29 mouse cellular contexts compared by ENCODE assay signal in genomic region chr7:83780026-83780425, GRCm38 (mm10). TPM values are rescaled to one million over a fixed set of nuclear protein-coding genes. Genes with fewer than 3 reads are reported as not detected.
DNase-seq lines count a peak whose midpoint lies in the region; ATAC-seq and TF ChIP-seq lines count a peak whose summit lies in the region.
"Had no signal": no experiment of that assay in that cellular context is flagged by ENCODE, and none has a peak within 500 bp of the region (broad histone marks: within the 10 kb centered on the region; RNA-seq: fewer than 3 reads in every experiment).

No protein-coding gene starts in this region.

- no peak overlapping the region for H3K4me3 ChIP-seq in limb, embryonic 14.5 days (replicated peaks; ENCODE audit: low read length)
- H3K4me3 ChIP-seq in limb, embryonic 10.5 days: no peak overlapping the region
- H3K4me3 ChIP-seq in kidney, embryonic 16.5 days (ENCODE audit: low read length): no peak overlapping the region
- H3K4me3 ChIP-seq: embryonic facial prominence, embryonic 13.5 days; forebrain, embryonic 10.5 days; heart, embryonic 10.5 days; hindbrain, embryonic 15.5 days; limb, embryonic 15.5 days; liver, embryonic 13.5 days had no signal

- no peaks in the 10 kb centered on the region for H3K27me3 ChIP-seq in limb, embryonic 14.5 days (ENCODE audit: control insufficient read depth, insufficient read depth, low read length)
- no peaks in the 10 kb centered on the region for H3K27me3 ChIP-seq in limb, embryonic 10.5 days (ENCODE audit: low read depth, poor library complexity, severe bottlenecking)
- no peaks in the 10 kb centered on the region for H3K27me3 ChIP-seq in kidney, embryonic 16.5 days (ENCODE audit: insufficient read depth, low read length)
- H3K27me3 ChIP-seq: embryonic facial prominence, embryonic 13.5 days; hindbrain, embryonic 15.5 days; limb, embryonic 15.5 days; liver, embryonic 13.5 days had no signal

- H3K4me2 ChIP-seq in limb, embryonic 14.5 days (replicated peaks; ENCODE audit: low read depth, low read length, severe bottlenecking): no peak overlapping the region
- H3K4me2 ChIP-seq in kidney, embryonic 16.5 days (replicated peaks; ENCODE audit: low read depth, low read length): no peak overlapping the region
- H3K4me2 ChIP-seq: embryonic facial prominence, embryonic 13.5 days; hindbrain, embryonic 15.5 days; limb, embryonic 15.5 days; liver, embryonic 13.5 days had no signal

- H3K9me3 ChIP-seq in limb, embryonic 14.5 days (ENCODE audit: control insufficient read depth, low read length): no peaks in the 10 kb centered on the region
- H3K9me3 ChIP-seq in limb, embryonic 10.5 days (replicated peaks): no peaks in the 10 kb centered on the region
- H3K9me3 ChIP-seq in kidney, embryonic 16.5 days (ENCODE audit: low read length): no peaks in the 10 kb centered on the region
- H3K9me3 ChIP-seq: embryonic facial prominence, embryonic 13.5 days; forebrain, embryonic 10.5 days; heart, embryonic 10.5 days; hindbrain, embryonic 15.5 days; limb, embryonic 15.5 days; liver, embryonic 13.5 days had no signal

- no peak for TF ChIP-seq POLR2A in limb, embryonic 14.5 days (IDR thresholded peaks at IDR 0.05; ENCODE audit: borderline replicate concordance, extremely low read depth, insufficient read depth, insufficient read length)

- no peaks in the 10 kb centered on the region for H3K36me3 ChIP-seq in limb, embryonic 14.5 days (ENCODE audit: control insufficient read depth, insufficient read depth, low read length)
- H3K36me3 ChIP-seq in limb, embryonic 10.5 days: no peaks in the 10 kb centered on the region
- no peaks in the 10 kb centered on the region for H3K36me3 ChIP-seq in kidney, embryonic 16.5 days (ENCODE audit: insufficient read depth, low read length)
- H3K36me3 ChIP-seq: embryonic facial prominence, embryonic 13.5 days; forebrain, embryonic 10.5 days; heart, embryonic 10.5 days; hindbrain, embryonic 15.5 days; limb, embryonic 15.5 days; liver, embryonic 13.5 days had no signal

- no peaks in the 10 kb centered on the region for H3K4me1 ChIP-seq in limb, embryonic 14.5 days (ENCODE audit: control insufficient read depth, insufficient read depth, low read length)
- H3K4me1 ChIP-seq in limb, embryonic 10.5 days: peaks cover 4% of the 10 kb centered on the region
- H3K4me1 ChIP-seq in kidney, embryonic 16.5 days (ENCODE audit: insufficient read depth, low read length): no peaks in the 10 kb centered on the region
- H3K4me1 ChIP-seq: embryonic facial prominence, embryonic 13.5 days; forebrain, embryonic 10.5 days; heart, embryonic 10.5 days; hindbrain, embryonic 15.5 days; limb, embryonic 15.5 days; liver, embryonic 13.5 days had no signal

- WGBS in limb, embryonic 14.5 days: 62% methylated on average over 4 of the region's 4 CpGs
- WGBS in limb, embryonic 10.5 days: 62% methylated on average over 4 of the region's 4 CpGs
- WGBS in kidney, embryonic 16.5 days: 63% methylated on average over 4 of the region's 4 CpGs

- no peak overlapping the region for H3K9ac ChIP-seq in limb, embryonic 14.5 days (ENCODE audit: low read depth, low read length, severe bottlenecking)
- H3K9ac ChIP-seq in kidney, embryonic 16.5 days (replicated peaks; ENCODE audit: low read length): no peak overlapping the region
- H3K9ac ChIP-seq: embryonic facial prominence, embryonic 13.5 days; forebrain, postnatal 0 days; hindbrain, embryonic 15.5 days; limb, embryonic 15.5 days; liver, embryonic 13.5 days had no signal

- ATAC-seq in limb, embryonic 14.5 days (ENCODE audit: low FRiP score, low read depth): no peak
- no peak for ATAC-seq in kidney, embryonic 16.5 days (ENCODE audit: low FRiP score, low TSS enrichment)
- ATAC-seq: CD4-positive, CD25-positive, alpha-beta regulatory T cell, adult 4 months; forebrain, postnatal 0 days; inflammation-experienced regulatory T-cells, adult 6 months had no signal

- H3K27ac ChIP-seq in limb, embryonic 14.5 days (replicated peaks; ENCODE audit: low read depth, low read length): no peak overlapping the region
- H3K27ac ChIP-seq in limb, embryonic 10.5 days: no peak overlapping the region
- H3K27ac ChIP-seq in kidney, embryonic 16.5 days (ENCODE audit: low read length): no peak overlapping the region
- H3K27ac ChIP-seq: embryonic facial prominence, embryonic 13.5 days; forebrain, embryonic 10.5 days; heart, embryonic 10.5 days; hindbrain, embryonic 15.5 days; kidney, postnatal 0 days; limb, embryonic 15.5 days; liver, embryonic 13.5 days; macrophage had no signal

- peak; percentile 24 for DNase-seq in adrenal gland, postnatal 10 days
- DNase-seq in adrenal gland, adult 8-10 months: no peak
- peak; percentile 1 for DNase-seq in limb, embryonic 14.5 days (ENCODE audit: low spot score)
- no peak for DNase-seq in limb, embryonic 10.5 days (ENCODE audit: low spot score)
- peak; percentile 20 for DNase-seq in adrenal gland, postnatal 14 days
- peak; percentile 51 for DNase-seq in lung, postnatal 10 days
- DNase-seq in thymus, postnatal 4 days: no peak
- DNase-seq: cerebellum, adult 9-10 months; forebrain, postnatal 0 days; heart, postnatal 36 days; kidney, adult 11 months; kidney, postnatal 4 days; liver, embryonic 13.5 days; midbrain, embryonic 14.5 days; thymus, adult 2 months; thymus, postnatal 36 days had no signal

RNA-seq across cellular contexts. Expression of gene Cfap161, which starts 14.7 kb away (rescaled TPM):
- total RNA-seq in adrenal gland, postnatal 10 days (2021): under 1 TPM in 1 of 2 experiments, not detected in 1; 0.33 TPM
- total RNA-seq in adrenal gland, adult 8-10 months (2022): 1 to 10 TPM in 2 of 4 experiments, under 1 TPM in 2; 0.44 to 2.1 (median 1.2) TPM
- polyA plus RNA-seq in limb, embryonic 14.5 days (2012; rRNA removed): 0.54 and 0.82 TPM in 2 replicates
- 0.28 and 0.29 TPM in 2 replicates for polyA plus RNA-seq in limb, embryonic 14.5 days (2014; fragmentation: Nextera tagmentation; extraction: Ambion mirVana)
- 0.14 TPM in 1 of 2 replicates, not detected in the other for polyA plus RNA-seq in limb, embryonic 10.5 days (2016; fragmentation: Nextera tagmentation; extraction: Ambion mirVana)
- 0.38 TPM in 1 of 2 replicates, not detected in the other for total RNA-seq in adrenal gland, postnatal 14 days (2021)
- polyA plus RNA-seq in kidney, embryonic 16.5 days (2015; fragmentation: Nextera tagmentation; extraction: Ambion mirVana): 0.11 TPM in 1 of 2 replicates, not detected in the other
- total RNA-seq: gastrocnemius, adult 8-10 months; heart, postnatal 36 days; megakaryocyte-erythroid progenitor cell, adult 5-6 weeks; monocyte, adult 5-6 weeks had no signal
- polyA plus RNA-seq: CD4-positive, CD25-positive, alpha-beta regulatory T cell, adult 4 months; forebrain, embryonic 10.5 days; inflammation-experienced regulatory T-cells, adult 6 months; liver, embryonic 13.5 days had no signal

RNA-seq across cellular contexts. Expression of gene Il16, which starts 34.5 kb away (rescaled TPM):
- total RNA-seq in adrenal gland, postnatal 10 days (2021): 10 to 100 TPM in 1 of 2 experiments, 1 to 10 TPM in 1; 8.3 to 10.1 TPM
- total RNA-seq in adrenal gland, adult 8-10 months (2022): 1 to 10 TPM; 4.9 to 9.2 (median 6.5) TPM
- 6.6 and 6.8 TPM in 2 replicates for polyA plus RNA-seq in limb, embryonic 14.5 days (2012; rRNA removed)
- 5.8 and 7.6 TPM in 2 replicates for polyA plus RNA-seq in limb, embryonic 14.5 days (2014; fragmentation: Nextera tagmentation; extraction: Ambion mirVana)
- polyA plus RNA-seq in limb, embryonic 10.5 days (2016; fragmentation: Nextera tagmentation; extraction: Ambion mirVana): 2.3 and 3.4 TPM in 2 replicates
- total RNA-seq in adrenal gland, postnatal 14 days (2021): 5.7 and 16.0 TPM in 2 replicates
- 4.5 and 5.1 TPM in 2 replicates for polyA plus RNA-seq in kidney, embryonic 16.5 days (2015; fragmentation: Nextera tagmentation; extraction: Ambion mirVana)

Comparison
In these comparisons a context has a peak if more than half of its experiments do, and no peak if none do; other contexts are left out.
1. DNase-seq: peak in adrenal gland, postnatal 10 days (single experiment), limb, embryonic 14.5 days (single experiment), adrenal gland, postnatal 14 days (single experiment) and lung, postnatal 10 days (single experiment); none in adrenal gland, adult 8-10 months (single experiment), limb, embryonic 10.5 days (single experiment) and thymus, postnatal 4 days (single experiment).